Mouse (Mus musculus) megakaryocyte progenitor cell, adult 5-6 weeks (primary cell): ENCODE data around the gene Arnt. TPM values are rescaled to one million over a fixed set of nuclear protein-coding genes. Genes with fewer than 3 reads are reported as not detected.
A peak's percentile ranks its signal among the peaks of the same experiment; 100 is the strongest.
"Not testable (repeated sequence)": the region's sequence is repeated elsewhere in the genome, so short reads cannot be mapped to it uniquely, and the experiment has no call there.

Experiments used
- ATAC-seq: replicated peaks from 2 replicates; pipeline ENCODE4 v1.8.0; 2016; ENCODE audit warnings: mild to moderate bottlenecking, moderate TSS enrichment, inconsistent platforms; ENCODE audit not compliant: poor library complexity
- total RNA-seq, 2 experiments: library from RNA; stranded (forward) in 1 of 2; stranded (reverse) in 1 of 2; fragments of 157-497, 149-512 nt in 1 of 2; fragments of 200-1000 nt in 1 of 2; gene quantifications; 2 replicates each; pipeline versions ENCODE4 v1.2.3 to v1.2.4; 2015 to 2017

The Arnt gene
- 19.3 and 23.6 TPM in 2 replicates for total RNA-seq (2015)
- total RNA-seq (2017), result 14.7 and 21.4 TPM in 2 replicates

DNA sequence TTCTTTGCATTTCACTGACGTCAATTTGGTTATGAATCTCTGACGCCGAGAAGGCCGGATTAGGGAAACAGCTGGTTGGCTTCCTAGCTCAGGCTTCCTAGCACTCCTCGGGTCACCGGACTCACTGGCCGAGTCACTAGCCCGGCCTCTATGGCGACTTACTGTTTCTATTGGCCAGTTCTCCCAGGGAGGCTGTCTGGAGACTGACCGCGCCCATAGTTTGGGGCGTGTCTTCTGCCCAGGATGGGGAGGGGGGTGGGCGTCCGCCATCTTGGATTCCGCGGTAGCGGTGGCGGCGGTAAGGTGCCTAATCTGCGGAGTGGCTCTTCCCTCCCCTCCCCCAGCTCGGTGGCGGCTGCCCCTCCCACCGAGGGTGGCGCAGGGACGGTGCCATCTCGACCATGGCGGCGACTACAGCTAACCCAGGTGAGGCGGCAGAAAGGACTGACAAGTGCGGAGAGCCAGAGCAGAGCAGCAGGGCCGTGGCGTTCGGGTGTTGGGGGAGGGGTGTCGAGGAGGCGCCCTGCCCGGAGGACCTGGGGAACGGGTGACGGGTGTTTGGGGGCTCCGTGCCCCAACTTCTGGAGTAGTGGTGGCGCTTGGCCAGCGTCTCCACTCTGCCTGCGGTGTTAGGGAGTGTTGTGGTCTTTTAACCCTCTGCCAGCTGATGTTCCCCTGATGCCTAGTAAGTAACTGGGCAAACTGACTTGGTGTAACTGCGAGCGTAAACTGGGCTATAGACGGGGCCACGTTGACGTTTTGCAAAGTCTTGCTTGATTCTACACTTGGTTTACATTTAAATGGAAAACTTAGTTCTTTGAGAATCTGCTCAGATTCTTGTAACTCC is at the start of gene Arnt:
TSS of gene Arnt (plus strand) at position 253 of the 847 bp plus-strand sequence.
- peak; percentile 98 for ATAC-seq

DNA sequence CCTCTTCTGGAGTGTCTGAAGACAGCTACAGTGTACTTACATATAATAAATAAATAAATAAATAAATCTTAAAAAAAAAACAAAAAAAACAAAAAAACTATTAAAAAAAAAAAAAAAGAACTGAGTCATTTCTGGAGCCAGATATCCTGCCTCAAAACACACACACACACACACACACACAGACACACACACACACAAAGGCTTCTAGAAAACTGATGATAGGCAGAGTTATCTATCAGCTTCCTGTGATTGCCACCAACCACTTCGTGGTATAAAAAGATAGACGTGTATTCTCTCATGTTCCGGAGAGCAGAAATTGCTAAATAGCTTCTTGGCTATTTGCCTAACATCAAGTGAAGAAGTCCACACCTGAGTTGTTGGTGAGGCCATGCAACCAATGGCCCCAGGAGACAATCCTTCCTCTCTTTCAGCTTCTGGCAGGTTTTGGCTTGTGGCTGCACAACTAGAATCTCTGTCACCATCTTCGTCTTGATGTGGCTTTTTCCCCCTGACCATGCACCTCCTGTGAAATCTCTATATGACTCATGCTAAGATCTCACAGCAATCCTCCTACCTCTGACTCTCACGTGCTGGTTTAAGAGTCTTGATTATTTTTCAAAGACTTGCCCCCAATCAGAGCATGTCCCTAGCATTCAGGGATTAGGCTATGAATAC is 48.6 kb upstream of the Arnt start:
- no peak for ATAC-seq

DNA sequence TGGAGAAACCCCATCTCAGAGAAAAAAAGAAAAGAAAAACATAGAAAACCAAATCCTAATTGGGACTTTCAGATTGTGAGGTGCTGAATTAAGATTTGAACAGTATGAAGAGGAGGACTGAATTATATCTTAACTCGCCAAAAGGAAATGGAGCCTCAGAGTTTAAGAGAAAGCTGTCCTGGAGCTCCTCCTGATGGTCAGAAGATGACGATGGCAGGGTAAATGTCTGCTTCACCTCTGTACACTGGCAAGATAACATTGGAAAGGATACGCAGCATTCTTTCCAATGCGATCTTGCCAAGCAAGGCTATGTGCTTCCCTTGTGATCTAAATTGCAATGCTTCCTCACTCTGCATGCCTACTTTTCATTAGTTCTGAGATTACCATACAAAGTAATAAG is 39.8 kb upstream of the Arnt start:
- peak; percentile 76 for ATAC-seq

DNA sequence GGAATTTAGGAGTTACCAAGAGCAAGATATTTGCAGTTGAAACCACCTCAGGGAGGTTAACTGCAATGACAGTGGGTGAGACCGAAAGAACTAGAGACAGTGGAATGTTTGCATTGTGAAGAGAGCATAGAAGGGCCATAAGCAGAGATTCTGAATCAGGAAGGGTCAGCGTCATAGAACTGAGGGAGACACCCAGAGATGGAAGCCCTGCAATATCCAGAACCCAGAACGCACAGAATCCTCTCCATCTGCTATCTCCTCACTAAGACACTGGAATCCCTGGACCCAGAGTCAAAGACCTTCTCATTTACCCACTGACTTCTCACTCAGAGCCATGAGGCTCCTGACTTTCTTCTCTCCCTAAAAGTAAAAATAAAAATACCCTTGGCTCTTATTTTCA is 31.4 kb upstream of the Arnt start, which contains the start of gene 4930558C23Rik:
TSS of gene 4930558C23Rik (minus strand) at position 101 of the 400 bp plus-strand sequence.
- ATAC-seq, result no peak

DNA sequence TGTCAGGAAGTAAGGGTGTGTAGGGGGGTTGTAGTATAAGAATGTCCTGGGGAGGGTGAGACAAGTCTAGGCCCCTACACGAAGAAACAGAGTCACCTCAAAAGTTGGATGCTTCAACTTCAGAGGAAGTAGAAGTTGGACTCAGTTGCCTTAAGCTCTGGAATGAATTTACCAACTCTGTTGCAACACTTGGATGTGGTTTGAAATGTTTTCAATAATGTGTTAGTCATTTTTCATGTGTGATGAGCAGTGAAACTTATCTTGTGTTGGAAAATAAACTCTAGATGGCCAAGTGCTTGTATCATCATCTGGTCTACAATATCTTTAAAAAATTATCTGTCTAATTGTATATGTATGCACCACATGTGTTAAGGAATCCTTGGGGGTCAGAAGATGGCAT is 26.5 kb upstream of the Arnt start:
- no peak for ATAC-seq

DNA sequence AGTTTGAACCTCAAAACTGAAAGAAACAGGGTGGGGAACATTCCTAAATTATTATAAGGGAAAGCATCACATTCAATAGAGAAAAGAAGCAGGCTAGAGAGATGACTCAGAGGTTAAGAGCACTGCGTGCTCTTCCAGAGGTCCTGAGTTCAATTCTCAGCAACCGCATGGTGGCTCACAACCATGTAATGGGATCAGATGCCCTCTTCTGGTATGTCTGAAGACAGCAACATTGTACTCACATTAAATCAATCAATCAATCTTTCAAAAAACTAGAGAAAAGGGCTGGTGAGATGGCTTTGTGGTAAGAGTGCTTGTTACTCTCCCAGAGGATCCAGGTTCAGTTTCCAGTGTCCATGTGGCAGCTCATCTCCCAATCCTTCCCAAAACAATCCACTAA is 25.3 kb upstream of the Arnt start:
- ATAC-seq, result no peak

DNA sequence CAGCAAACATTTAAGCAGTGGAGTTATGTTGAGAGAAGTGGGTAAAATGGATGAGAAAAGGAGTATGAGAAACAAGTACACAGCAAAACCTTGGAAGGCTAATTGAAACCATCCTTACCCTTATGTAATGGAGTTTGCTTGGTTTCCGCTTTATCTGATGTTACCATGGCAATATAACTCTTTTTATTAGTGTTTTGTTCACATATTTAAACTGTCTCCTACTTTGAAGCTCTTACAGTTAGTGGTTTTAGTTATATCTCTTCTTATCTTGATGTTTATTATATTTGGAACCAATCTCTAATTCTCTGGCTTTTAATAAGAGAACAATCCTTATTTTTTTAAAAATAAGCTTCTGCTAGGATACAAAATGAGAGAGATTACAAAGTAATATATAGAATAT is 21.9 kb upstream of the Arnt start:
- no peak for ATAC-seq

DNA sequence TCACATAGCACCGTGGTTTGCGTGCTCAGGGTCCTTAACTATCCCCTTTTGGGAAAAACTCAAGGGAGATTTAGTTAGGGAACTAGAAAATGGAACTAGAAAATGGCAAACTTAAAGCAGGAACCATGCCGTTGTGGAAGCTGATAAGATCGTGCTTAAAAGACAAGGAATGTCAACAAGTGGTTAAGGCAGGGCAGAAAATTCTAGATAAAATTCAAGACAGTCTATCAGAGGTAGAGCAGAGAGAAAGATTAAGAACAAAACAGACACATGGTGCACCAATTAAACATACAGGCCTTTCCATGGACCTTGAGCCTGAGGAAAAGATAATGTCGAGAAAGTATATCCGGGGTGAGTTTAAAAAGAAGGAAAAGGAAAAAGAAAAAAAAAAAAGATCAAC is 16.3 kb upstream of the Arnt start:
- ATAC-seq, result no peak

DNA sequence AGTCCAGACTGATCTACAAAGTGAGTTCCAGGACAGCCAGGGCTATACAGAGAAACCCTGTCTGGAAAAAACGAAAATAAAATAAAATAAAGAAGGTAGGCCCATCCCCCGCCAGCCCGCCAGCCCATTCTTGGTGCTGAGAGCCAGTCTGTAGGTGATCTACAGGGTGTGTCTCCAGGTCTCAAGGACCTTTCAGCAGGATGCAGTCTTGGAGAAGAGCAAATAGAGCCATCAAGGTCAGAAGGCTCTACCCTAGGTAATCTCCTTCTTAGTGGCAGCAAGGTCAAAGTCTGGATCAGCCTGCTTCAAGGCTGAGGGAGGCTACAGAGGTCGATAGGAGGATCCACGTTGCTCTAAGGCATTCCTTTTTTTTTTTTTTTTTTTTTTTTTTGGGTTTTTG is 7.7 kb upstream of the Arnt start:
- not testable (repeated sequence) for ATAC-seq

DNA sequence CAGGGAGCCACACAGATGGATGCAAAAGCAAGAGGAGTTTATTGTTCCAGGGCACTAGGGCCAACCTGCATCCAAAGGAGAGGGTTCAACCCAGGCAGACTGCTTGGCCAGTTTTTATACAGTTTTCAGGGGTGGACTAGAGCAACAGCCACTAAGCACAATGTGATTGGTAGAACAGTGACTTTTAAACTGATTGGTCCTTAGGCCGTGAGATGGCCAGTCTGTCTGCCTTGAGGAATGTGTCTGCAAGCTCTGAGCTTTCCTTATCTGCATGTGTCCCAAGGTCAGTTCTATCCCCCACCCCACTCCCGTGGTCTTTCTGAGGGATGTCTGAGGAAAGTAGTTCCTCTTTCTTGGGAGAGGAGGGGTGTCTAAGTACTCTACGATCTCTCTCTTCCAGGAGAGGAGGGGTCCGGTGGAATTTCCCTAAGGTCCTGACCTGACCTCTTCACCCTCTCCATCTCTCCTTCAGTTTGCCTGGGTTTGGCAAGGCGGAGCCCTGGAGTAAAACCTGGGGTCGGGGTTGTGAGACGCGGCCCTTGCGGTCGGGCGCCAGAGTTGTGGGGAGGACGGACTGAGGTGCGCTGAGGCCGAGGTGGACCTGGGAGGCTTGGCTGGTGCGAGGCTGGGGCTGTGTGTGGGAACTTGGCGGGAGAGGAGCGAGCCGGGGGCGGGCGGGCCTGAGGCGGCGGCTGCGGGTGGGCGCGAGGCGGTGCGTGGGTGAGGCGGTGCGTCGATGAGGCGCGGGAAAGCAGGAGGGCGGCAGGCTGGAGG is 6.9 kb upstream of the Arnt start:
- peak; percentile 78 for ATAC-seq

DNA sequence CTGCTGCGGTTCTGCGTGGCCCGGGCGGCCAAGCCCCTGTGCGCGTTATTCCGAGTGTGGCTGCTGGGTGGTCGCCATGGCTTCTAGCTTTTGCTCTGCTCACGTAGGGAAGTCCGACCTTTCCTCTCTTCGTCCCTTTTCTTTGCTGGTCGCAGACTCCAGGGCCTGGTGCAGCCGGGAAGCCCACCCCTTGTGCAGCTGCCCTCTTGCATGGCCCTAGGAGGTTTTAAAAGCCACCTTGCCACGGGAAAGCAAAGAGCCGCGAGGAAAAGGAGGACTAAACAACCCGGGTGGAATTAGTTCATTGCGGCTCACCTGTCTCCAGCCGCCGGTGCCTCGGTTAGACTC is 6.3 kb upstream of the Arnt start:
- 0 out of 2 replicates have a peak, but pooled peaks have one; percentile 11 for ATAC-seq

DNA sequence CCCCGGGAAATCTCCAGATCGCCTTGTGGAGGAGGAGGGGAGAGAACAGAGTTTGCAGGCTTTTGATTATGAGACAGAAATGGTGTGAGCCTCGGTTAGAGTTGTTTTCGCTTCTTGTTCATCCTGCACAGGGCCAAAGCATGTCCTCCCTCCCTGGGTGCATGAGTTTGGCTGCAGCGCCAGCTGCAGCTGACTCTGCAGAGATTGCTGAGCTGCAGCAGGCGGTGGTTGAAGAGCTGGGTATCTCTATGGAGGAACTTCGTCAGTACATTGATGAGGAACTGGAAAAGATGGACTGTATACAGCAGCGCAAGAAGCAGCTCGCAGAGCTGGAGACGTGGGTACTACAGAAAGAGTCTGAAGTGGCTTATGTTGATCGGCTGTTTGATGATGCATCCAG is 5.8 kb upstream of the Arnt start:
- peak; percentile 57 for ATAC-seq

DNA sequence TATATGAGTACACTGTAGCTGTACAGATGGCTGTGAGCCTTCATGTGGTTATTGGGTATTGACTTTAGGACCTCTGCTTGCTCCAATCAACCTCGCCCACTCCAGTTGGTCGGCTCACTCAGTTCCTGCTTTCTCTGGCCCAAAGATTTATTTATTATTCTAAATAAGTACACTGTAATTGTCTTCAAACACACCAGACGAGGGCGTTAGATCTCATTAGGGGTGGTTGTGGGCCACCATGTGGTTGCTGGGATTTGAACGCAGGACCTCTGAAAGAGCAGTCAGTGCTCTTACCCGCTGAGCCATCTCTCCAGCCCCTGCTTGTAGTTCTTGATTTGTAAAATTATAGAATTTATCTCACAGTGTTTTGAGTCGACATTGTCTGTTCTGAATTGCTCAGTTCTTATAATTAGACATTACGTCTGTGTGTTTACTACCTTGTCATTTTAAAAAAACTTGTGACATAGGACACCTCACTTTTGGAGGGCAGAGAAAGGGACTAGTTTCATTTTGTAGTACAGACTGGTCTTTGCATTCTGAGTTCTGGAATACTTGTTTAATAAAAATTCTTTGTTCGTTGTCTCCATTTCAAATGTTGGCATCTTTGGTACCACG is 780 bp upstream of the Arnt start:
- ATAC-seq, result no peak

DNA sequence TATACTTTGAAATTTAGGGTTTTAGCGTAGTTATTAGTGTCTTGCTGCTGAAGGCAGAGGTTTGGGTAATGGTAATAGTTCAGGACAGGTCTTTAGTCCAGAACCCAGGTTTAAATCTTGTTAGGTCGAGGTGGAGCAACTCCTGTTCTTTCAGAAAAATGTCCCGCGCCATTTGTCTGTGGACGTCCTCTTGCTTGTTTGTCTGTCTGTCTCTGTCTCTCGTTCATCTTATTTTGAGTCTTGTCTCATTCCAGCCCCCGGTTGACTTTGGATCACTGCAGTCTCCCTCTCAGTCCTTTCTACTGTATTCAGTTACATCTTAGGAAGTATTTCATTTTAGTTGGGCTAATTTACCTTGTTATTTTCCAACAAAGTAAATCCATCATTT is 789 bp downstream of the Arnt start:
- no peak for ATAC-seq

DNA sequence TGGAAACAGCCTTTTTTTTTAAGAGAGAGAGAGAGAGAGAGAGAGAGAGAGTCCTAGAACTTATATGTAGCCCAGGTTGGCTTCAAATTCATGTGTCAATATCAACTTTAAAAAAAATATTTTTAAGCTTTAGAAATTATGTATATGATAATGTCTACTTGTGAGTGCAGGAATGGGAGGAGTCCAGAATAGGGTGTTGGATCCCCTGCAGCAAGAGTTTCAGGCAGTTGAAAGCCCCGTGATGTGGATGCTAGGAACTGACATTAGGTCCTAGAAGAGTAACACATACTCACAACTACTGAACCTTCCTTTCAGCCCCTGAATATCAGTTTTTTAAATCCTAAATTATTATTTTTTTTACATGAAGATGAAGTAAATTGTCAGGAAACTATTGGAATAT is 1.4 kb downstream of the Arnt start:
- ATAC-seq, result no peak

DNA sequence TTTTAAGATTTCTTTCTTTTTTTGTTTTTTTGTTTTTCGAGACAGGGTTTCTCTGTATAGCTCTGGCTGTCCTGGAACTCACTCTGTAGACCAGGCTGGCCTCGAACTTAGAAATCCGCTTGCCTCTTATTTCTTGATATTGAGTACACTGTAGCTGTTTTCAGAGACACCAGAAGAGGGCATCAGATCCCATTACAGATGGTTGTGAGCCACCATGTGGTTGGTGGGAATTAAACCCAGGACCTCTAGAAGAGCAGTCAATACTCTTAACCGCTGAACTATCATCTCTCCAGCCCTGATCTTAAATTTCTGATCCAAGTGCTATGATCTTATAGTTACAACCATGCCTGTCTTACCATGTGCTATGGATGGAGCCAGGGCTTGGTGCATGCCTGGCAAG is 4.4 kb downstream of the Arnt start:
- ATAC-seq, result not testable (repeated sequence)

DNA sequence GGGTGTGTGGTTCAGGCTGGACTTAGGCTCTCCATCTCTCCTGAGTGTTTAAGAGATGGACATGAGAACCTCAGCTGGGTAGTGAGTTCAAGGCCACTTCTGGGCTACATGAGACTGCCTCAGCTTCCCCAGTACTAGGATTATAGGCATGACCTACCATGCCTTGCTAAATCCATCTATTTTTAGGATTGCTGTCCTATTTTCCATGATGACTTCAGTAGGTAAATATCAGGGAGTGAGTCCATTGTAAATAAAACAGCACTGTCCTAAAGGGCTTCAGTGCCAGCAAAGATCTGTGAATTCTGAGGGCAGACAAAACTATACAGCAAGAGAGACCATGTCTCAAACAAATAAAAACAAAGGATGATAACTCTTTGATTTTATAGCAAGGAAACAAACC is 5.5 kb downstream of the Arnt start:
- no peak for ATAC-seq

DNA sequence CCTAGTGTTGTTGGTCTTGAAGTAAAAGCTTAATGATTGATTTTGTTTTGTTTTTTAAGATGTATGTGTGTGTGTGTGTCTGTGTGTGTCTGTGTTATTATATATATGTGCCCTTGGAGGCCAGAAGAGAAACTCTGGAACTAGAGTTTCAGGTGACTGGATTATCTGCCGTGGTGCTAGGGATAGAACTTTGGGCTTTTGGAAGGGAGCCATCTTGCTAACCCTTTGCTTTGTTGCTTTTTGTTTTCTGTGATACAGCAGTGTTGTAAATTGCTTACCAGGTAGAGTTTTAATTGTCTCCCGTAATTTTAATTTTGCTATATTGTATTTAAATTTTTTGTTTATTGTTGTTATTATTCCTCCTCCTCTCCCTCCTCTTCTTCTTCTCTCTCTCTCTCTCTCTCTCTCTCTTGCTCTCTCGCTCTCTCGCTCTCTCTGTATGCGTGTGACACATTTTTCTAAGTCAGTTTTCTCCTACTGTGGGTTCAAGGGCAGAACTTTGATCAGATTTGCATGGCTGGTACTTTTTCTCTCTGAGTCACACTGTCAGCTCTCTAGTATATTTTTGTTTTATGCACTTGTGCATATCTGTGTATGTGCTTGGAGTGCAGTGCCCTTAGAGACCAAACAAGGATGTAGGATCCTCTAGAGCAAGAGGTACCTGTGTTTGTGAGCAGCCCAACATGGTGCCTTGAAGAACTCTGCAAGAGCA is 8.4 kb downstream of the Arnt start:
- no peak for ATAC-seq

DNA sequence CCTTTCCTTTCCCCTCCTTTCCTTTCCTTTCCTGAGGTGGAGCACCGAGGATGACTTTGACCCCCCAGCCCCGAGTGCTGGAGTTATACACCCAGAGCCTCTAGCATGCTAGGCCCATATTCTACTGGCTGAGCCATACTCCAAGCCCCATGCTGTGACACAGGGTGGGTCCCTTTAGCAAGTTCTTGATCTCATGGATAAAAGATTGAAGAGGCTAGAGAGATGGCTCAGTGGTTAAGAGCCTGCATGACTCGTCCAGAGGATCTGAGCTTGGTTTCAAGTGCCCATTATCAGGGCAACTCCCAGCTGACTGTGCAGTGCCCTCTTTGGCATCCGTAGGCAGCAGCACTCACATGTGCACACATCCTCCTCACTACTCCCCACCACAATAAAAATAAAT is 11.1 kb downstream of the Arnt start:
- ATAC-seq, result no peak

DNA sequence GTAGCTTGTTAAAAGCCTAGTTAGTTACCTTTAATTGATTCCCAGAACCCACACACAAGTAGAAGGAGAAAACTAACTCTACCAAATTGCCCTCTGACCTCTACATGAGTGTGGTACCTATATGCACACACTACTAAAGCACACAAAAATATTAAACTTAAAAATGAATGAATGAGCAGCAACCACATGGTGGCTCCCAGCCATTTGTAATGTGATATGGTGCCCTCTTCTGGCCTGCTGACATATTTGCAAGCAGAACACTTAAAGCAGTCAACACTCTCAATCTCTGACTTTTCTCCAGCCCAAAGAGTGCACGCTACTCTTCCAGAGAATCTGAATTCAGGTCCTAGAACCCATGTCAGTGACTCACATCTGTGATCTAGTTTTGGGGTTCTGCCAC is 16.2 kb downstream of the Arnt start:
- peak; percentile 94 for ATAC-seq

DNA sequence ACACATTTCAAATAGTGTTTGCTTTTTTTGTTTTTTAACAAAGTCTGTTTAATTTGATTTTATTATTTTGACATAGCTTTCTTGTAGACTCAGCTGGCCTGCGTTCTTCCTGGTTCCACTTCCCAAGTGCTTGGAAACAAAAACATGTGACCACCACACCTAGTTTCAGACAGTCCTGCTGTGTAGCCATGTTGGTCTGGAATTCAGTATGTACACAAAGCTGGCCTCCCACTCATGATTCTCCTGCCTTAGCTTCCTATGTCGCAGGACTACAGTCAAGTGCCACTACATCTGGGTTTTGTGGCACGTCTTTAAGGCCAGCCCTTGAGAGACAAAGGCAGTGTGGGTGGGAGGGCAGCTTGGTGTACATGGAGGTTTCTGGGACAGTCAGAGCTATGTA is 16.7 kb downstream of the Arnt start:
- ATAC-seq, result no peak
